Mouse (Mus musculus): Measurements from ENCODE around the gene Slc27a4.

DNA sequence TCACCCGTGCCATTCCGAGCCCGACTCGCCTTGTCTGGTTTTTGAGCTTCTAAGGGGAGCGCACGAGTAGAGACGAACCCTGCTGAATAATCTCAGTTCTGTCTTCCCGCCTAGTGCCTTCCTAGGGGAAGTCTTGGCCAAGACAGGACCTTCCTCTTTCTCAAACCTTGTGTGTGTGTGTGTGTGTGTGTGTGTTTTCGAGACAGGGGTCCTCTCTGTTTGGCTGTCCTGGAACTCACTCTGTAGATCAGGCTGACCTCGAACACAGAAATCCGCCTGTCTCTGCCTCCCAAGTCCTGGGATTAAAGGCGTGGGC is 25.2 kb downstream of the Slc27a4 start:
- TF ChIP-seq CTCF (IDR thresholded peaks at IDR 0.05; ENCODE audit: insufficient read depth, low read length), result no peak
- no peak for TF ChIP-seq POLR2A (IDR thresholded peaks at IDR 0.05; ENCODE audit: borderline replicate concordance, extremely low read depth, low read depth, low read length)
